Comparison of ENCODE assay signal across 20 mouse cellular contexts in genomic region chr1:132006046-132006445, GRCm38 (mm10). TPM values are rescaled to one million over a fixed set of nuclear protein-coding genes. Genes with fewer than 3 reads are reported as not detected.
DNase-seq lines count a peak whose midpoint lies in the region; ATAC-seq lines count a peak whose summit lies in the region.
"Had no signal": no experiment of that assay in that cellular context is flagged by ENCODE, and none has a peak within 500 bp of the region (broad histone marks: within the 10 kb centered on the region; RNA-seq: fewer than 3 reads in every experiment).

No protein-coding gene starts in this region.

- H3K9me3 ChIP-seq in forebrain, embryonic 16.5 days (ENCODE audit: control insufficient read depth, low read length) = no peaks in the 10 kb centered on the region
- H3K9me3 ChIP-seq: embryonic facial prominence, embryonic 12.5 days; forebrain, embryonic 10.5 days; hindbrain, embryonic 15.5 days; liver, embryonic 13.5 days had no signal

- no peak overlapping the region for H3K4me3 ChIP-seq in forebrain, embryonic 16.5 days (replicated peaks; ENCODE audit: low read length)

- 85% methylated on average over 3 of the region's 3 CpGs for WGBS in forebrain, embryonic 16.5 days

- H3K27ac ChIP-seq in forebrain, embryonic 16.5 days (ENCODE audit: low read length) = no peak overlapping the region

- H3K36me3 ChIP-seq in forebrain, embryonic 16.5 days (ENCODE audit: control insufficient read depth, insufficient read depth) = no peaks in the 10 kb centered on the region
- H3K36me3 ChIP-seq: embryonic facial prominence, embryonic 12.5 days; forebrain, embryonic 10.5 days; hindbrain, embryonic 15.5 days; liver, embryonic 13.5 days had no signal

- peaks cover 21% of the 10 kb centered on the region for H3K4me1 ChIP-seq in forebrain, embryonic 16.5 days (replicated peaks; ENCODE audit: control insufficient read depth, insufficient read depth, low read length)

- H3K27me3 ChIP-seq in forebrain, embryonic 16.5 days (replicated peaks; ENCODE audit: control insufficient read depth, insufficient read depth, low read length) = no peaks in the 10 kb centered on the region
- H3K27me3 ChIP-seq: embryonic facial prominence, embryonic 12.5 days; hindbrain, embryonic 15.5 days; liver, embryonic 13.5 days had no signal

- no peak for ATAC-seq in forebrain, embryonic 16.5 days
- ATAC-seq: midbrain, embryonic 16.5 days had no signal

- no peak overlapping the region for H3K4me2 ChIP-seq in forebrain, embryonic 16.5 days (ENCODE audit: low read length)

- H3K9ac ChIP-seq in forebrain, embryonic 16.5 days (replicated peaks; ENCODE audit: low read depth, low read length) = no peak overlapping the region
- H3K9ac ChIP-seq: embryonic facial prominence, embryonic 12.5 days had no signal

- peak; percentile 36 for DNase-seq in adrenal gland, adult 2 months
- no peak for DNase-seq in adrenal gland, adult 18-20 months (ENCODE audit: low spot score in 2 of 2)
- DNase-seq in urinary bladder, postnatal 14 days (ENCODE audit: low spot score) = peak; percentile 36
- no peak for DNase-seq in urinary bladder, postnatal 10 days (ENCODE audit: low spot score)
- peak; percentile 43 for DNase-seq in lung, postnatal 10 days
- DNase-seq in thymus, adult 18-20 months = no peak
- no peak for DNase-seq in liver
- DNase-seq: B cell, adult 2 months; cerebellum, adult 2 months; heart, postnatal 10 days; kidney, adult 2 months; kidney, postnatal 36 days; liver, embryonic 13.5 days; right cerebral cortex, postnatal 4 days; thymus, adult 2 months had no signal

RNA-seq across cellular contexts. Expression of gene Elk4, which starts 1.4 kb away (rescaled TPM):
- total RNA-seq in adrenal gland, adult 2 months (2021) = 10 to 100 TPM; 78.1 to 82.8 TPM
- polyA plus RNA-seq in adrenal gland, adult 2 months (2012; rRNA removed) = 17.0 and 18.0 TPM in 2 replicates
- 10 to 100 TPM; 79.8 to 86.4 TPM for total RNA-seq in adrenal gland, adult 18-20 months (2021)
- polyA plus RNA-seq in forebrain, embryonic 16.5 days (2015; fragmentation: Nextera tagmentation; extraction: Ambion mirVana) = 12.5 and 13.5 TPM in 2 replicates

RNA-seq across cellular contexts. Expression of gene Slc45a3, which starts 43.3 kb away (rescaled TPM):
- 10 to 100 TPM; 15.5 to 25.5 TPM for total RNA-seq in adrenal gland, adult 2 months (2021)
- polyA plus RNA-seq in adrenal gland, adult 2 months (2012; rRNA removed) = 23.7 and 35.0 TPM in 2 replicates
- total RNA-seq in adrenal gland, adult 18-20 months (2021) = 10 to 100 TPM; 22.9 to 33.6 TPM
- polyA plus RNA-seq in forebrain, embryonic 16.5 days (2015; fragmentation: Nextera tagmentation; extraction: Ambion mirVana) = 2.0 and 2.1 TPM in 2 replicates

Comparison
In these comparisons a context has a peak if more than half of its experiments do, and no peak if none do; other contexts are left out.
1. DNase-seq: peak in adrenal gland, adult 2 months (single experiment), urinary bladder, postnatal 14 days (single experiment) and lung, postnatal 10 days (single experiment); none in adrenal gland, adult 18-20 months (0 of 2), urinary bladder, postnatal 10 days (single experiment), thymus, adult 18-20 months (0 of 2) and liver (single experiment).